Mouse (Mus musculus): Measurements from ENCODE around the gene Ccdc22.

Gene Ccdc22

DNA sequence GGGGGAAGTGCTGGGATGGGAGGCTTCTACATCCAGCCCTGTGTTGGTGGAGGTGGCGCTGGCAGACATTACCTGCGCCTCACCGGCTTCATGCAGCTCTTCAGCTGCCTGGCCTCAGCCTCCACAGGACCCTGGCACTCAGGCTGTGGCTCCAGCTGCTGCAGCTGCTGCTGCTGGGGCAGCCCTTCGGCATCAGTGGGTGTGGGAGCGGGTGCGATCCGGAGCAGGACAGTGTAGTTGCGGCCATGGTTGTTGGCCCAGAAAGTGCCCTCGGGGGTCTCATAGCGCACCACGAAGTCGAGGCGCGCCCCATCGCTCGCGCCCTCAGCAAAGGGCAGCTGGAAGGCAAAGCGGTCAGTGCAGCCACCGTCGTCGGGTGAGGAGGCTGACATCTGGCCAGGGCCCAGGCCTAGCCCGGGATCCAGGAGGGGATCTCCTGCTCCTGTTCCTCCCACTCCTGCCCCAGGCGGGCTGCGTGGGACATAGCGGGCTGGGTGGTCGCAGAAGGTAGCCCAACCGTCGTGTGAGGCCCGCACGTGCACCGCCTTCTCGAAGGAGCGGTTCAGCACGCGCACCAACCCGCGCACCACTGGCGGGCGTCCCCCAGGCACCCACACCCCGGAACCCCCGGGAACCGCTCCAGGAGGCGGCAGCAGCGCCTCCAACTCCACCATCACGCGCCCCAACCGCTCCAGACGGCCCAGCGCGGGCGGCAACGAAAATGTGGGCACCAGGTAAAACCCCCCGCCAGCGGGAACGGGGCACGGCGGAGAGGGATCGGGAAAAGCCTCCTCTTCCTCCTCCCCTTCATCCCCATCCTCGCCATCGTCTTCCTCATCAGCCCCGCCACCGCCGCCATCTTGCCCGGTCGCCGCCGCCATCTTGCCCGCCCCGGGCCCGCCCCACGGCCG is 31.9 kb downstream of the Ccdc22 start, which contains the start of gene Foxp3:
Gene Foxp3 (plus strand): TSS at position 469 of the 911 bp plus-strand sequence.
- DNase-seq (ENCODE audit: low spot score in 2 of 2), result peak; percentile 17 to 64

DNA sequence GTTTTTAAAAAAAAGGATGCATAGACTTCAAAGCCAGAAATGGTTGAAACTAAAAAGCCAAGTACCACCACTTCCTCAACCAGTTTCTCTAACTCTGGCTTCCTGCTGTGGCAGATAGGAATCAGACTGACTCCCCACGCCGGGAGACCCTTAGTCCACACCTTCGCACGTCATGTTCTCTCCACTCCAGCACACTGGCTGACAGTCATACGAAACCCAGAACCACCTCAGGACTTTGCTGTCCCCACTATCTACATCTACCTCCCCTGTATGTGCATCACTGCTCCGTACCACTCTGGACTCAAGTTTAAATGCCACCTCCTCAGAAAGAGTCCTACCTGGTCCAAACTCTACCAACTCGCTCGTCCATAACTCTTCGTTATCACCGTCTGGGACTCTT is 32.9 kb downstream of the Ccdc22 start:
- no peak for DNase-seq (ENCODE audit: low spot score in 2 of 2)

DNA sequence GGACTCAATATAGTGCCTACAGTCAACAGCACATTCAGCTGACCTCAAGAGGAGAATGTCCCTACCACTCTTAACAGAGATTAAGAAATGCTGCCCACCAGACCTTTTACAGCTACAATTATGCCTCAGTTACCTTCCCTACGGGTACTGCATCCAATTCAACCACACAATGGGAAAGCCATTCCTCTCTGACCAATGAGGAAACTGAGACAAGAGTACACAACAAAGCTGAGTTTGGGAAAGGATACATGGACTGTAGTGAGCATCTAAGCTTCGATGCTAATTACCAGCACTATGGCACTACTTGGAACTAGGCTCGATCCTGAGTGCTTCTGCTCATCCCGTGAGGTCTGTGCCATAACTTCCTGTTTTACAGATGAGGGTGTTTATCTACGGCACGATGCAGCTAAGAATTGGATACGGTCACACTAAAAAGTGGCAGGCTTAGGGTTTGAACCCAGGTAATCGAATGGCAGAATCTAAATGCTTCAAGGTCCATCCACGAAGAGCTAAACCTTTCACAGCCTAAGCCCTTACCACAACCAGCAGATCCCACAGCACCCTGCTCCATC is 33.7 kb downstream of the Ccdc22 start:
- DNase-seq (ENCODE audit: low spot score in 2 of 2), result no peak

DNA sequence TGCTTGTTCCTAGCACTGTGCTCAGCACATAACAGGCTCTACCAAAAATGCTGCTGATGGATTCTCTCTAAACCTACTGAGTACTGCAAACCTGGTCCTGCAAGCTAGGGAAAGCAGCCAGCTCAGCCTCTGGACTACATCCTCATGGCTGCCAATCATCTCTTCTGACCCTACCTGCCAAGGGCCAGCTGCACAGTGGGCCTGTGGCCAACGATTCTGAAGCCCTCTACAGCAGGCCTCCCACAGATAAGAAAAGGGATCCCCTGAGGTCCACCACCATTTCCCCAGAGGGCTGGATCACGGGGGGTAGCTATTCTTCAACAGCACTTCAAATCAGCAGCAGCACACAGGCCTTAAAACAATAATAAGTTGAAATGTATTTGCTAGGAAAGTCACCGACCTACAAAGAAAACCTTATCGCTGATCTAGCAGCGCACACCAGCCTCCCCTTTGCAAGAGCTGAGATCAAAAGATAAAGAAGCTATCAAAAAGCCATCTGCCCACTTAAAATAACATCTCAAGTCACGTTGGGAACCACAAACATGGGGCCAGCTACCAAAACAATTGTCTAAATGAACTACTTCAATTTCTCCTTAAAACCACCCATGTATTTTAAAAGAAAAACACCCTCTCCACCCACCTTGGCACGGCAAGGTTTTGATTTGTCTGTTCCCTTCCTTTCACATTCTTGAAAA is 34.7 kb downstream of the Ccdc22 start:
- no peak for DNase-seq (ENCODE audit: low spot score in 2 of 2)

DNA sequence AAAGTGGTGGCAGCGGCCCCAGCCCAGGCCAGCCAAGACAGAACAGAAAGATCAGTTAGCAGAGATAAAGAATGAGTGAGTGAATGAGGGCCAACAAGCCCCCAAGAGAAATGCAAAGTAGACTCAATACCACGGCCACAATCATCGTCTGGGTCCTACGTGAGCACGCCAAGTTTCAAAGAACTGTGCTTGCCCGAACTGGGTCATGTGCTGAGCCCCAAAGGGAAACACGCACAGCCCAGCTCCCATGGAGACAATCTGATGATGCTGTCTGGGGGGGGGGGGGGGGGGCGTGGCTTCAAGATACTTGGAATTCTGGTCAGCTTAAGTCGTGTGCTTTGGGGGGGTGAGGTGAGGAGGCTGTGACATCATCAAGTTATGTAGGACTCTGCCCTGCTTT is 37.8 kb downstream of the Ccdc22 start:
- DNase-seq (ENCODE audit: low spot score in 2 of 2), result no peak

DNA sequence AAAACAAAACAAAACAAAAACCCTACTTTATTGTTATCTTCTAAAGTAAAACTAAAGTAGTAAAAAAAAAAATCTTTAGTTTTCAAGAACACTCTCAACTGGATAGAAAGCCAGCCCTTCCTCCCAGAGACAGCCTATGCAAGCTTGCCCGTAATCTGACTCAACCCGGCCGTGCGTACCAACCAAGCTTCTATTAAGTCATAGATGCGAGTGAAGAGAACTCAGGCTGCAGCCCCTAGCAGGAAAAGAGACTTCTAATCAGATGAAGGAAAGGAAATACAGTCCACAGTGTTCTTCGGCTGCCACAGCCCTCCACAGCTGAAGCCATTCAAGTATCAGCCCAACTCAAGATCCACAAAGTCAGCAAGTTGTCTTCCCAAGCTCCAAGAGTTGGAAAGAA is 39.0 kb downstream of the Ccdc22 start:
- DNase-seq (ENCODE audit: low spot score in 2 of 2), result no peak

DNA sequence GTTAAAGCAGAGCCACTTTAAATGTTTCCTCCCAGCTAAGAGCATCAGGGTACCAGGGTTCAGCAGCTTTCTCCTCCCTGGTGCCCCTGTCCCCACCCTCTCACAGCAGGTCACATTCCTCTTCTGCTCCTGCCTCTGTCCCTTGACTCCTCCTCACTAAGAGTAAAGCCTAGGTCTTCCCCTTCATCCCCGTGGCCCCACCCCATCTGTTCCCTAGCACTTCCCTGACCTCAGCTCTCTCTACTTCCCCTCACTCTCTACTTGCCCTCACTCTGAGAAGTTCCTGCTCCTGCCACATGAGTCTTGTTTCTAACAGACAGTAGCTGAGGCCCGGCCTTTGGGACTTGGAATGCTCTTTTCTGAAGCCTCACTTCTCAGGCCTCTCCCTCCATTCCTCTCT is 42.2 kb downstream of the Ccdc22 start:
- DNase-seq (ENCODE audit: low spot score in 2 of 2), result no peak

DNA sequence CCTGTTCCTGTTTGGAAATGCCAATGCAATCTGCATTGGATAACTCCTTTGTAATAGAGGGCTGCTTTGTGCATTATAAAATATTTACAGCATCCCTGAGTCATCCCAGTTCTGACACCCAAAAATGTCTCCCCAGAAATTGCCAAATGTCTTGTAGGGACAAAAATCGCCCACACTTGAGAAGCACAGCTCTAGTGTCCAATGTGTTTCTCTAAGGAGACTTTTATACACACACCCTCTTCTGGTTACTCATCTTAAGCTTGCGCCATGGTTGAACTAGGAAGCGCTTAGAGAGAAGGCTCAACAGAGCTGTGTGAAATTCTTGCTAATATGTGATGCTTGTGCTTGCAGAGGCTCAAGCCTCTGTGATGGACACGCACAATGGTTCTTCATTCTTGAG is 51.8 kb downstream of the Ccdc22 start:
- no peak for DNase-seq (ENCODE audit: low spot score in 2 of 2)

All from urinary bladder, postnatal 4 days (tissue).